Mouse (Mus musculus) stomach, postnatal 0 days (tissue): ENCODE results near the gene Kcna2. TPM values are rescaled to one million over a fixed set of nuclear protein-coding genes. Genes with fewer than 3 reads are reported as not detected.

Experiments used
- ATAC-seq: fragments of 200-750 bp; cut with Nextera tagmentation; 2 replicates; pipeline ENCODE4 v1.8.0; 2017; ENCODE audit not compliant: low FRiP score, low TSS enrichment
- DNase-seq: peaks from one replicate; pipeline ENCODE4 v3.0.0-alpha.2; 2016; ENCODE audit warnings: low spot score
- H3K27ac ChIP-seq: fragments of 300-500 bp; sonication (generic); replicated peaks from 2 replicates; pipeline ENCODE4 v1.5.1; 2014; ENCODE audit warnings: mild to moderate bottlenecking, control low read depth
- H3K27me3 ChIP-seq: fragments of 300-500 bp; sonication (generic); 2 replicates; pipeline ENCODE4 v1.6.1; 2014; ENCODE audit warnings: low read length; ENCODE audit not compliant: control insufficient read depth, insufficient read depth
- H3K36me3 ChIP-seq: fragments of 300-500 bp; sonication (generic); 2 replicates; pipeline ENCODE4 v1.6.1; 2014; ENCODE audit warnings: low read length, mixed read lengths; ENCODE audit not compliant: control insufficient read depth, insufficient read depth
- H3K4me1 ChIP-seq: fragments of 300-500 bp; sonication (generic); replicated peaks from 2 replicates; pipeline ENCODE4 v1.6.1; 2014; ENCODE audit warnings: antibody characterized with exemption; ENCODE audit not compliant: control insufficient read depth, insufficient read depth
- H3K4me2 ChIP-seq: fragments of 300-500 bp; sonication (generic); replicated peaks from 2 replicates; pipeline ENCODE4 v1.6.1; 2014; ENCODE audit warnings: low read depth, mild to moderate bottlenecking, control low read depth, moderate library complexity
- H3K4me3 ChIP-seq: fragments of 300-500 bp; sonication (generic); 2 replicates; pipeline ENCODE4 v1.5.1; 2014; ENCODE audit warnings: low read depth, low read length, control low read depth
- H3K9ac ChIP-seq: fragments of 300-500 bp; sonication (generic); 2 replicates; pipeline ENCODE4 v1.6.1; 2014; ENCODE audit warnings: mild to moderate bottlenecking, low read length, control low read depth, mixed read lengths
- H3K9me3 ChIP-seq: fragments of 300-500 bp; sonication (generic); 2 replicates; pipeline ENCODE4 v1.6.1; 2016; ENCODE audit warnings: low read length; ENCODE audit not compliant: control insufficient read depth
- CTCF ChIP-seq: IDR thresholded peaks from 2 replicates; pipeline ENCODE4 v1.5.1; 2016; ENCODE audit warnings: antibody characterized with exemption, low read depth, mild to moderate bottlenecking, moderate library complexity
- EP300 ChIP-seq: optimal IDR thresholded peaks from 2 replicates; pipeline ENCODE3; 2016; ENCODE audit warnings: antibody characterized with exemption
- WGBS: fragments of 180-500 bp; shearing (Covaris S2); extraction: QIAGEN DNeasy Blood & Tissue Kit; methylation state at CpG from one replicate; pipeline ENCODE4 v1.1.7; 2014; 5-methylcytosine and 5-hydroxymethylcytosine counted together
- polyA plus RNA-seq: library from polyadenylated mRNA; unstranded; fragments of >200 nt; fragmentation: Nextera tagmentation; extraction: Ambion mirVana; gene quantifications from 2 replicates; pipeline ENCODE4 v1.2.1, GENCODE M21; 2015

Gene Kcna2
- polyA plus RNA-seq, 1 experiment from 2014 or later: 0.13 TPM

- no peak for TF ChIP-seq EP300
- TF ChIP-seq CTCF: no peak
- Histone ChIP-seq H3K27ac (no peak overlapping the region), H3K9me3 (no peaks in the 10 kb centered on the region), H3K4me3 (no peak overlapping the region), H3K27me3 (no peaks in the 10 kb centered on the region), H3K36me3 (no peaks in the 10 kb centered on the region), H3K4me2 (no peak overlapping the region), H3K4me1 (no peaks in the 10 kb centered on the region), H3K9ac (no peak overlapping the region)
- ATAC-seq (0 out of 2 replicates have a peak, but pooled peaks have one; percentile 42), DNase-seq (no peak)
- 55% methylated on average over 3 of the region's 3 CpGs for WGBS
Measured at GRCm38 (mm10) chr3:107150469-107150868, 49.5 kb downstream of the Kcna2 start.

DNA sequence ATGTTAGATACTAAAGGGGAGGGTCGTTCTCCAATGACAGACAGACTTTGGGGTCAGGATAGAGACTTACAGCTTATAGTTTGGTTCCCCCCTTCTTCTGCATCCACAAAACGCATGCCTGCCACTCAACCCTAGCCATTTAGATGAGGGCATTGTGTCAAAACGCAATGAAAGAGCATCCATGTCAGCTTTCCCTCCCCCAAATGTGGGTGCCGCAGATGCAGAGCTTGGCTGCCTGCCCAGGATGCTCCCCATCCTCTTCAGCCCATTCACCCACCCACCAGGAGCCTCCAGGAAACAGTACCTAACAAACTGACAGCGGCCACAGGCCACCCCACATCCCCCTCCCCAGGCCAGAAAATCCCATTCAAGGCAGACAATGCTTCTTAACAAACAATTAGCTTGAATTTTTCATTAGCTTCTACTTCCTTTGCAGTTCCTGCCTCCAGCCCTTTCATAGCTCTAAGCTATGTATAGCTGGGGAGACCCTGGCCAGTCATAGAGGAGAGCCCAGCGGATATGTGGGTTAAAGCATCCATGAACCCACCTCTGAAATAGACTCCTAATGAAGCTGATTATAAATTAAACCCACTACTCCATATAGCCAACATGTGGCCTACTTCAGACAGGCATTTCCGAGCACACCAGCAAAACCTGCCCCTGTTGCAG, 50.1 kb downstream of the Kcna2 start:
- 63% methylated on average over 7 of the region's 7 CpGs for WGBS
- no peak for DNase-seq
- no peaks in the 10 kb centered on the region for H3K9me3 ChIP-seq
- H3K4me3 ChIP-seq: no peak overlapping the region
- H3K9ac ChIP-seq: no peak overlapping the region
- no peak for ATAC-seq
- TF ChIP-seq EP300 (no peak), CTCF (no peak)
- H3K4me2 ChIP-seq: no peak overlapping the region
- no peak overlapping the region for H3K27ac ChIP-seq
- H3K4me1 ChIP-seq: no peaks in the 10 kb centered on the region
- H3K27me3 ChIP-seq: no peaks in the 10 kb centered on the region
- no peaks in the 10 kb centered on the region for H3K36me3 ChIP-seq

DNA sequence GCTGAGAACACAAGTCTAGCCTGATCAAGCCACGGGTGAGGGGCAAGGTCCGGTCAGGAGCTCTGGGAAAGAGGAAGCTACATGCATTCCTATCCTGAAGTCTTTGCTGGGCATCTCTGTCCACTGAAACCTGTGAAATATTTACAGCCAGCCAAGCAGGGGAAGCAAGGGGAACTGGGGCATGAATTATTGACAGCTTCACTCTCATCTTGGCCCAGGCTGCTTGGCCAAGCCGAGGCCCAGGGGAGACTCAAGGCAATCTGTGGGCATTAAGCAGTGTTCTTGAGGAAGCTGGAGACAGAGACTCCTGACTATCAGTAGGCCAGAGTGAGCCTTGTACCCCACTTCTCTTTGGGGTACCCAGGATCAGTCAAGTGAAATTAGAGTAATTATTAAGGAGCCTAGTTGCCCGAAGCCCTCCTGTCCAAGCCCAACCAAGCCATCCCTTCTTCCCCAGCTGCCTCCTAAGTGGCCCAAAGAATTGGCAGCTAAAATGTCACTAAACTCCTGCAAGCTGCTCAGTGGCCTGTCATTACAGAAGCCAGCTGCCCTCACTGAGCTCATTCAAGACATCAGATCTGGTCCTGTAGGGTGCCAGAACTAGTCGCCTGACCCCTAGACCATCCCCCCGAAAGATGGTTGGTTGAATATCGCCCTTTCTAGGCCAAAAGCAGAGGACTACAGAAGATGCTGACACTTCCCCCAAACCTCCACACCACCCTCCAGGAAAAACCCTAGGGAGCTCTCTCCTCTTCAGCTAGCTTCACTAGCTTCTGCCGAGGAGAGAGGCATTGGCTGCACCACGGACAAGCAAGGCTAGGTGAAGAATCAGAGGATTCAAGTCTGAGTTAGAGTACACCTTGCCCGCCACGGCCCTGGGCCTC, 53.1 kb downstream of the Kcna2 start:
- Histone ChIP-seq H3K36me3 (no peaks in the 10 kb centered on the region), H3K4me2 (no peak overlapping the region), H3K9me3 (no peaks in the 10 kb centered on the region), H3K4me3 (no peak overlapping the region), H3K9ac (no peak overlapping the region), H3K27ac (no peak overlapping the region), H3K4me1 (no peaks in the 10 kb centered on the region), H3K27me3 (no peaks in the 10 kb centered on the region)
- no peak for TF ChIP-seq CTCF
- TF ChIP-seq EP300: no peak
- DNase-seq: no peak
- no peak for ATAC-seq
- WGBS: 81% methylated on average over 11 of the region's 11 CpGs

DNA sequence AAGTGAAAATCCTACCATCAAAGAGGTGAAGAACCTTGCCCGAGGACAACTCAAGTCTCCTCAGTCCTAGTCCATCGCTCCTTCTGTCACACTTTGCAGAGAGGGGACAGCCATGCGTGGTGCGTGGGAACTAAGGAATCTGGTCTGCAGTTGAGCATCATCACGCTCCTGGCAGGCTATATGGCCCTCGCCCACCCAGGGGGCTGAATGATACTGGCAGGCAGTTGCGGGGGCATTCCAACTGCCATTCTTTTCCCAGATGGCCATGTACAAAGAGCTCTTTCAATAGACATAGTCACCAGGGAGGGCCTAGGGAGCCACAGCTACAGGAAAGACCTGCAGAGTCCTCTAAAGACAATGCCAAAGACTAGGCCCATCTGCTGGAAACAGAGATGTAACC, 57.9 kb downstream of the Kcna2 start:
- Histone ChIP-seq H3K4me1 (no peaks in the 10 kb centered on the region), H3K9ac (no peak overlapping the region), H3K4me2 (no peak overlapping the region), H3K36me3 (no peaks in the 10 kb centered on the region), H3K27me3 (no peaks in the 10 kb centered on the region), H3K4me3 (no peak overlapping the region), H3K9me3 (no peaks in the 10 kb centered on the region), H3K27ac (no peak overlapping the region)
- 96% methylated on average over 7 of the region's 7 CpGs for WGBS
- no peak for ATAC-seq
- DNase-seq: no peak
- no peak for TF ChIP-seq CTCF
- no peak for TF ChIP-seq EP300

- DNase-seq: no peak
- H3K9me3 ChIP-seq: no peaks in the 10 kb centered on the region
- no peak overlapping the region for H3K4me2 ChIP-seq
Measured at GRCm38 (mm10) chr3:107159418-107159817, 58.5 kb downstream of the Kcna2 start.

More at GRCm38 (mm10) chr3:107159418-107159817, 58.5 kb downstream of the Kcna2 start:
- H3K4me3 ChIP-seq: no peak overlapping the region
- H3K36me3 ChIP-seq: no peaks in the 10 kb centered on the region
- H3K27me3 ChIP-seq: no peaks in the 10 kb centered on the region
- no peaks in the 10 kb centered on the region for H3K4me1 ChIP-seq
- no peak for ATAC-seq
- H3K27ac ChIP-seq: no peak overlapping the region
- WGBS: 67% methylated on average over 3 of the region's 3 CpGs
- no peak overlapping the region for H3K9ac ChIP-seq
- TF ChIP-seq EP300 (no peak), CTCF (peak; percentile 50)
